Comparison of ENCODE assay signal across 10 mouse cellular contexts in genomic region chr17:35218516-35219193, GRCm38 (mm10). TPM values are rescaled to one million over a fixed set of nuclear protein-coding genes. Genes with fewer than 3 reads are reported as not detected.
A peak's percentile ranks its signal among the peaks of the same experiment; 100 is the strongest.
DNase-seq lines count a peak whose midpoint lies in the region; ATAC-seq lines count a peak whose summit lies in the region.
"Had no signal": no experiment of that assay in that cellular context is flagged by ENCODE, and none has a peak within 500 bp of the region (broad histone marks: within the 10 kb centered on the region; RNA-seq: fewer than 3 reads in every experiment).

No protein-coding gene starts in this region.

- no peak overlapping the region for H3K9ac ChIP-seq in lung, embryonic 16.5 days (ENCODE audit: low read length)
- no peak overlapping the region for H3K9ac ChIP-seq in midbrain, embryonic 11.5 days (ENCODE audit: low read length)

- peaks cover 2% of the 10 kb centered on the region; the same call in 1 of the 2 replicates for H3K36me3 ChIP-seq in lung, embryonic 16.5 days (ENCODE audit: control insufficient read depth, insufficient read depth, low read length)
- H3K36me3 ChIP-seq in midbrain, embryonic 11.5 days (ENCODE audit: control insufficient read depth, insufficient read depth, low read length): peaks cover 2% of the 10 kb centered on the region

- H3K9me3 ChIP-seq in lung, embryonic 16.5 days (ENCODE audit: control insufficient read depth, low read length): no peaks in the 10 kb centered on the region
- no peaks in the 10 kb centered on the region for H3K9me3 ChIP-seq in midbrain, embryonic 11.5 days (ENCODE audit: control insufficient read depth, low read length)

- intact Hi-C loops in left cerebral cortex, postnatal 25 days (cut with DNase I): no loop called here

- H3K4me3 ChIP-seq in lung, embryonic 16.5 days (ENCODE audit: low read length): no peak overlapping the region
- H3K4me3 ChIP-seq in midbrain, embryonic 11.5 days (ENCODE audit: low read depth, low read length): no peak overlapping the region

- H3K4me1 ChIP-seq in lung, embryonic 16.5 days (replicated peaks; ENCODE audit: control insufficient read depth, insufficient read depth, low read length): peaks cover 8% of the 10 kb centered on the region; the same call in 1 of the 2 replicates
- no peaks in the 10 kb centered on the region for H3K4me1 ChIP-seq in midbrain, embryonic 11.5 days (ENCODE audit: control insufficient read depth, insufficient read depth, low read length)

- DNase-seq in A20 (ENCODE audit: low read depth, low spot score) (peak; percentile 90), MEL-GATA-1-ER (ENCODE audit: extremely low read depth, low read depth) (peak; percentile 46)
- DNase-seq in midbrain, embryonic 11.5 days (ENCODE audit: low spot score, missing footprints): no peak
- no peak for DNase-seq in left cerebral cortex, postnatal 25 days (ENCODE audit: low spot score in 2 of 2)
- DNase-seq in gastrocnemius, postnatal 25 days: no peak
- DNase-seq in gastrocnemius, adult 8-10 months (ENCODE audit: low spot score in 2 of 2): no peak

- 71% methylated on average over 18 of the region's 18 CpGs for WGBS in lung, embryonic 16.5 days
- 86% methylated on average over 18 of the region's 18 CpGs for WGBS in midbrain, embryonic 11.5 days

- peak; percentile 43 to 47 for ATAC-seq in hematopoietic stem cell, adult 5-6 weeks (replicated peaks in 1 of 2; ENCODE audit: insufficient read depth in 1 of 2, low FRiP score in 2 of 2, low TSS enrichment in 1 of 2, low read depth in 1 of 2, poor library complexity in 2 of 2, severe bottlenecking in 2 of 2)
- peak; percentile 63 for ATAC-seq in lung, embryonic 16.5 days (ENCODE audit: low read depth)
- ATAC-seq in midbrain, embryonic 11.5 days (ENCODE audit: low FRiP score): no peak

- H3K4me2 ChIP-seq in lung, embryonic 16.5 days (ENCODE audit: low read depth, low read length): no peak overlapping the region
- no peak overlapping the region for H3K4me2 ChIP-seq in midbrain, embryonic 11.5 days

- H3K27me3 ChIP-seq in lung, embryonic 16.5 days (ENCODE audit: control insufficient read depth, insufficient read depth, low read depth, low read length): no peaks in the 10 kb centered on the region
- no peaks in the 10 kb centered on the region for H3K27me3 ChIP-seq in midbrain, embryonic 11.5 days (ENCODE audit: control insufficient read depth, insufficient read depth, low read length)

- peak overlapping the region; percentile 77 for H3K27ac ChIP-seq in lung, embryonic 16.5 days (ENCODE audit: low read length)
- H3K27ac ChIP-seq in midbrain, embryonic 11.5 days (ENCODE audit: low read depth, low read length): no peak overlapping the region

RNA-seq across cellular contexts. Expression of gene Gm16181, which starts 2.0 kb away (rescaled TPM):
- total RNA-seq in hematopoietic stem cell, adult 5-6 weeks (2017): 3.1 TPM in 1 of 2 replicates, not detected in the other
- 1.2 TPM in 1 of 2 replicates, not detected in the other for polyA plus RNA-seq in lung, embryonic 16.5 days (2015; fragmentation: Nextera tagmentation; extraction: Ambion mirVana)
- not detected in 2 replicates for polyA plus RNA-seq in midbrain, embryonic 11.5 days (2014; fragmentation: Nextera tagmentation; extraction: Ambion mirVana)
- total RNA-seq in left cerebral cortex, postnatal 25 days (2021): not detected
- total RNA-seq in gastrocnemius, postnatal 25 days (2021): under 1 TPM in 1 of 2 experiments, not detected in 1; 0.70 TPM
- not detected for total RNA-seq in gastrocnemius, adult 8-10 months (2022)
- polyA plus RNA-seq: brain, embryonic 14.5 days; large intestine, adult 2 months had no signal

RNA-seq across cellular contexts. Expression of gene Lta, which starts 13.5 kb away (rescaled TPM):
- not detected in 2 replicates for total RNA-seq in hematopoietic stem cell, adult 5-6 weeks (2017)
- 0.30 TPM in 1 of 2 replicates, not detected in the other for polyA plus RNA-seq in lung, embryonic 16.5 days (2015; fragmentation: Nextera tagmentation; extraction: Ambion mirVana)
- not detected in 2 replicates for polyA plus RNA-seq in midbrain, embryonic 11.5 days (2014; fragmentation: Nextera tagmentation; extraction: Ambion mirVana)
- total RNA-seq in left cerebral cortex, postnatal 25 days (2021): under 1 TPM; 0.34 to 0.39 TPM
- under 1 TPM in 1 of 2 experiments, not detected in 1; 0.32 TPM for total RNA-seq in gastrocnemius, postnatal 25 days (2021)
- total RNA-seq in gastrocnemius, adult 8-10 months (2022): under 1 TPM; 0.53 to 0.76 (median 0.65) TPM

RNA-seq across cellular contexts. Expression of gene Atp6v1g2, which starts 14.8 kb away (rescaled TPM):
- 3.8 and 5.2 TPM in 2 replicates for total RNA-seq in hematopoietic stem cell, adult 5-6 weeks (2017)
- 4.9 and 5.9 TPM in 2 replicates for polyA plus RNA-seq in lung, embryonic 16.5 days (2015; fragmentation: Nextera tagmentation; extraction: Ambion mirVana)
- polyA plus RNA-seq in midbrain, embryonic 11.5 days (2014; fragmentation: Nextera tagmentation; extraction: Ambion mirVana): 17.0 and 17.8 TPM in 2 replicates
- 100 to 1,000 TPM; 514 to 578 TPM for total RNA-seq in left cerebral cortex, postnatal 25 days (2021)
- total RNA-seq in gastrocnemius, postnatal 25 days (2021): 1 to 10 TPM; 1.9 to 2.3 TPM
- 1 to 10 TPM; 1.3 to 2.3 (median 1.9) TPM for total RNA-seq in gastrocnemius, adult 8-10 months (2022)

RNA-seq across cellular contexts. Expression of gene Tnf, which starts 16.8 kb away (rescaled TPM):
- total RNA-seq in hematopoietic stem cell, adult 5-6 weeks (2017): 22.3 and 44.4 TPM in 2 replicates
- polyA plus RNA-seq in lung, embryonic 16.5 days (2015; fragmentation: Nextera tagmentation; extraction: Ambion mirVana): 0.09 and 0.24 TPM in 2 replicates
- 0.26 TPM in 1 of 2 replicates, not detected in the other for polyA plus RNA-seq in midbrain, embryonic 11.5 days (2014; fragmentation: Nextera tagmentation; extraction: Ambion mirVana)
- not detected for total RNA-seq in left cerebral cortex, postnatal 25 days (2021)
- under 1 TPM in 1 of 2 experiments, not detected in 1; 0.18 TPM for total RNA-seq in gastrocnemius, postnatal 25 days (2021)
- total RNA-seq in gastrocnemius, adult 8-10 months (2022): under 1 TPM in 1 of 4 experiments, not detected in 3; 0.31 TPM

RNA-seq across cellular contexts. Expression of gene Nfkbil1, which starts 16.9 kb away (rescaled TPM):
- 4.3 and 15.9 TPM in 2 replicates for total RNA-seq in hematopoietic stem cell, adult 5-6 weeks (2017)
- 10.0 and 11.0 TPM in 2 replicates for polyA plus RNA-seq in lung, embryonic 16.5 days (2015; fragmentation: Nextera tagmentation; extraction: Ambion mirVana)
- 3.3 and 4.4 TPM in 2 replicates for polyA plus RNA-seq in midbrain, embryonic 11.5 days (2014; fragmentation: Nextera tagmentation; extraction: Ambion mirVana)
- 10 to 100 TPM; 11.7 to 12.8 TPM for total RNA-seq in left cerebral cortex, postnatal 25 days (2021)
- total RNA-seq in gastrocnemius, postnatal 25 days (2021): 1 to 10 TPM; 5.6 to 6.8 TPM
- total RNA-seq in gastrocnemius, adult 8-10 months (2022): 1 to 10 TPM; 6.3 to 8.6 (median 8.0) TPM

Comparison
In these comparisons a context has a peak if more than half of its experiments do, and no peak if none do; other contexts are left out.
1. DNase-seq: peak in A20 (single experiment) and MEL-GATA-1-ER (single experiment); none in midbrain, embryonic 11.5 days (single experiment), left cerebral cortex, postnatal 25 days (0 of 2), gastrocnemius, postnatal 25 days (single experiment) and gastrocnemius, adult 8-10 months (0 of 2).
2. RNA of gene Atp6v1g2, which starts 14.8 kb away (total RNA-seq): 514 to 578 TPM in left cerebral cortex, postnatal 25 days; 3.8 to 5.2 TPM in hematopoietic stem cell, adult 5-6 weeks, 1.9 to 2.3 TPM in gastrocnemius, postnatal 25 days and 1.3 to 2.3 TPM in gastrocnemius, adult 8-10 months; every median in the first group is over 10 times any median in the second.